Mouse (Mus musculus): ENCODE measurements around the gene Wdr20. TPM values are rescaled to one million over a fixed set of nuclear protein-coding genes. Genes with fewer than 3 reads are reported as not detected.
"Not testable (repeated sequence)": the region's sequence is repeated elsewhere in the genome, so short reads cannot be mapped to it uniquely, and the experiment has no call there.

Gene Wdr20
- total RNA-seq, 2 experiments from 2014 or later, result 21.3 to 36.2 TPM

- ATAC-seq (replicated peaks; ENCODE audit: poor library complexity), result no peak
Measured at GRCm38 (mm10) chr12:110711270-110711669, 26.5 kb upstream of the Wdr20 start.

DNA sequence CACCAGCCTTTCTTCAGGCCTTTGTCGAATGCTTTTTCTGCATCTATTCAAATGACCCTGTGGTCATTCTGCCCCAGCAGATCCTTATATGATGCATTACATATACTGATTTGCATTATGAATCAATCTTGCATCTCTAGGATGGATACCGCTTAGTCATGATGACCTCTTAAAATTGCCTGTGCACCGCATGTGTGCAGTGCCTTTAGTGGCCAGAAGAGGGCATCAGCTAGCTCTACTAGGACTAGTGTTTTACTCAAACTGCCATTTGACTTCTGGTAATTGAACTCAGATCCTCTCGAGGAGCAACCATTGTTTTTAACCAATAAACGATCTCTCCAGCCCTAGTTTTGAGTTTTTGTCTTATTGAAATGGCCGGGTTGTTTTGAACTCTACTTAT, 24.0 kb upstream of the Wdr20 start:
- ATAC-seq (replicated peaks; ENCODE audit: poor library complexity), result peak; percentile 89

DNA sequence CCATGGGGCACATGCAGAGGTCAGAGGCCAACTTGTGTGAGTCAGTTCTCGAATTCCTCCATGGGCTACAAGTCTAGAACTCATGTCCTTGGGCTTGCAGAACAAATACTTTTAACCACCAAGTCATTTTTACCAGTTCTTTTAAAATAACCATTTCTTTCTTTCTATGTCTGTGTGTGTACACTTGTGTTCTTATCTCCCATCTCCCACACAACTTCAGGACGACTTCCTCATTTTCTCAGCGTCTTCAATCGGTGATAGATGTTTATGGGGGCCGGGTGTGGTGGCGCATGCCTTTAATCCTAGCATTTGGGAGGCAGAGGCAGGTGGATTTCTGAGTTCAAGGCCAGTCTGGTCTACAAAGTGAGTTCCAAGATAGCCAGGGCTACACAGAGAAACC, 23.5 kb upstream of the Wdr20 start:
- no peak for ATAC-seq (replicated peaks; ENCODE audit: poor library complexity)

GRCm38 (mm10) chr12:110716004-110716403, 21.7 kb upstream of the Wdr20 start:
- no peak for ATAC-seq (replicated peaks; ENCODE audit: poor library complexity)

- no peak for ATAC-seq (replicated peaks; ENCODE audit: poor library complexity)
Measured at GRCm38 (mm10) chr12:110725051-110725450, 12.7 kb upstream of the Wdr20 start.

DNA sequence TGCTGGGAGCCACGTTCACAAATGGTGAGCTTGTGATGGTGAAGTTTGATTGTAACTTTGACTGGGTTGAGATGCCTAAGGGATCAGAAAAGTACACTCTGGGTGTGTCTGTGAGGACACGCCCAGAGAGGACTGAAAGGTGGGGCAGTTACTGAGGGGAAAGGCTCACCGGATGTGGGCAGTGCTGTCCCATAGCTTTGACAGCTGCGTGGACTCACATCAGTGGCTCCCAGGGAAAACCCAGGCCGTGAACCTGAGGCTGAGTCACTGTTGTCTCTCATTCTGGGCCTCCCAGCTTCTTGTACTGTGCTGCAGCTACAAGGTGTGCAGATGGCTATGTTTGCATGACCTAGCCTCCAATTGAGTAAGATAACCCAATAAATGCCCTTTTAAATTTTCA, 12.3 kb upstream of the Wdr20 start:
- no peak for ATAC-seq (replicated peaks; ENCODE audit: poor library complexity)

GRCm38 (mm10) chr12:110726428-110726827, 11.3 kb upstream of the Wdr20 start:
- ATAC-seq (replicated peaks; ENCODE audit: poor library complexity), result 0 out of 2 replicates have a peak, but pooled peaks have one; percentile 39

DNA sequence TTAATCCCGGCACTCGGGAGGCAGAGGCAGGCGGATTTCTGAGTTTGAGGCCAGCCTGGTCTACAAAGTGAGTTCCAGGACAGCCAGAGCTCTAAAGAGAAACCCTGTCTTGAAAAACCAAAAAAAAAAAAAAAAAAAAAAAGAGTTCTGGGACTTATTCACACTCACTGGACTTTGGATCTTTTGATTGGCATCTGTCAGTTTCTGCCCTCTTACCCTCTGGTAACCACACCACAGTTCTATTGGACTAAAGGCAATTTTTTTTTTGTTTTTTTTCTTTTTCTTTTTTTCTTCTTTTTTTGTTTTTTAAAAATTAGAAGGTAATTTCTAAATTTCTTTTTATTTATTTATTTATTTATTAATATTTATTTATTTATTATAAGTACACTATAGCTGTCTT, 4.5 kb upstream of the Wdr20 start:
- ATAC-seq (replicated peaks; ENCODE audit: poor library complexity), result not testable (repeated sequence)

DNA sequence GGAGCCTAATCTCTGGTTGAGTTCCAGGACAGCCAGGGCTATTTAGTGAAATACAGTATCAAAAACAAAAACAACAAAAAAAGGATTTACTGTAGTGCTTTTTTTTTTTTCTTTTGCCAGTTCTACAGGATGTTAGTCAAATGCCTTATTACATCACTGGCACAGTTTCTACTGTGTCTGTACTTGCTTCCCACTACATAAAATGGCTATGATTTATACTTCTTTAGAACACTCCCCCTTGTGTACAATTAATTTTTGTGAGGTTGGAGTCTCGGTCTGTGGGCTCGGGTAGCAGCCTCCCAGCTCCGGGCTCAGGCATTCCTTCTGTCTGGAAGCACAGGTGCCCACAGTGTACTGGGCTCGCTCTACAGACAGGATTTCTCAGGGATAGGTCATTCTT, 1.1 kb upstream of the Wdr20 start:
- peak; percentile 21 for ATAC-seq (replicated peaks; ENCODE audit: poor library complexity)

DNA sequence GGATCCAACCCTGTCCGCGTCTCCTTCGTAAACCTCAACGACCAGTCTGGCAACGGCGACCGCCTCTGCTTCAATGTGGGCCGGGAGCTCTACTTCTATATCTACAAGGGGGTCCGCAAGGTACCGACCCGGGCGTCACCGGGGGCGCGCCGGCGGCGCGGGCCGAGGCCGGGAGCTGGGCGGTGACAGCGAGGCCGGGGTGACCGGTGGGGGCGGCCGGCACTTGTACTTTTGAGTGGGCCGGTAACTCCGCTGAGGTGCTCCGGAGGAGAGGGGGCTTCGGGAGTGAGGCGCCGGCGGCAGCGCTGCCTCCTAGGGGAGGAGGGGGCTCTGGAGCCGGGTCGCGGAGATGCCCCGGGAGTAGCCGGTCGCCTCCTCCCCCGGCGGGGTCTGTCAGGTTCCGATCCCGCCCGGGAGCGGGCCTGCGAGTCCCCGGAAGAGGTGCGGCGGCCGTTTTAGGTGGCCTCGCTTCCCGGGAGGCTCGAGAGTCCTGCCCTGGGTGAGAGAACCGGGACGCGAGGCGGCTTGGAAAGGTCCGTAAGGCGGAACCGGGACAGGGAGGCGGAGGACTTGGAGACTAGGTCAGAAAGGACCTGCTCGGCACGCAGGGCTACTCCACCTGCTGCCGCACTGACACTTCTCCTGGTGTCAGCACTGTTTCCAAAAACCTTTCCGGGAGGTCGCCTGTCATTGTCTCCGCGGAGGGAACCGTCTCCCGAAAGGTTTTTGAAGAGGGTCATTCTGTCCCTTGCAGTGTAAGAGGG, 596 bp downstream of the Wdr20 start:
- peak; percentile 12; the same call in 1 of the 2 replicates for ATAC-seq (replicated peaks; ENCODE audit: poor library complexity)

- ATAC-seq (replicated peaks; ENCODE audit: poor library complexity), result peak; percentile 48
Measured at GRCm38 (mm10) chr12:110750770-110751439, 13.2 kb downstream of the Wdr20 start.

GRCm38 (mm10) chr12:110752703-110753102, 15.0 kb downstream of the Wdr20 start:
- ATAC-seq (replicated peaks; ENCODE audit: poor library complexity), result no peak

GRCm38 (mm10) chr12:110753976-110754375, 16.2 kb downstream of the Wdr20 start:
- no peak for ATAC-seq (replicated peaks; ENCODE audit: poor library complexity)

- peak; percentile 68 for ATAC-seq (replicated peaks; ENCODE audit: poor library complexity)
Measured at GRCm38 (mm10) chr12:110757161-110757560, 19.4 kb downstream of the Wdr20 start.

DNA sequence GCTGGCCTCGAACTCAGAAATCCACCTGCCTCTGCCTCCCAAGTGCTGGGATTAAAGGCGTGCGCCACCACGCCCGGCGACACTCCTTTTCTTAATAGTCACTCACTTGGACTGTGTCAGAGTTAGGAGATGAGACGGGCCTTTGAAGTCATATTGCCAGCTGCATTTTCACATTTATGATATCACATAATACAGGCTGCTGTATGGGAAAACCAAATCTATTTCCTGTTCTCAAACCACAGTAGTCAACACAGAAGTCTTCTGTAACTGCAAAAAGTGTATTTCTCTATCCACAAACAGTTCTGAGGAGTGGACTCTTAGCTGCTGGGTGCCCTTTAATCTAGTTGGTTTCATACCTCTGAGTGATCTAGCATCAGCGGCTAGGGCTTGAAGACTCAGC, 21.2 kb downstream of the Wdr20 start:
- peak; percentile 17; the same call in 1 of the 2 replicates for ATAC-seq (replicated peaks; ENCODE audit: poor library complexity)

DNA sequence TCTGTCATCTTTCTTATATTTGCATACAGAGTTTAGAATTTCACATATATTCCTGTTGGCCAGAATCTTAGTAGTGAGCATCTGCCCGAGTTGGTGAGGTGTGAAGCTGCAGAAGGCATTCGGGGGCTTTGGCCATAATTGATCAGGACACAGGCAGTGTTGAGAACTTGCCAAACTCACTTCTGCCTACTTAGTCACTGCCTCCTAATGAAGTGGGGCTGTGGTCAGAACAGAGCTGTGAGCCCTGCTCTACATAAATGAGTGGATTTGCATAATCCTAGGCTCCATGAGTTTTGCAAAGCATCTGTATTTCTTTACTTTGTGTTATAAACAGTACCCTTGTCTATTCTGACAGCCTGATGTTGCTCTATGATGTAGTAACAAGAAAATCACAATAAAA, 24.6 kb downstream of the Wdr20 start:
- ATAC-seq (replicated peaks; ENCODE audit: poor library complexity), result no peak

- peak; percentile 91 for ATAC-seq (replicated peaks; ENCODE audit: poor library complexity)
Measured at GRCm38 (mm10) chr12:110764531-110764930, 26.8 kb downstream of the Wdr20 start.

GRCm38 (mm10) chr12:110768562-110768961, 30.8 kb downstream of the Wdr20 start:
- no peak for ATAC-seq (replicated peaks; ENCODE audit: poor library complexity)

GRCm38 (mm10) chr12:110769660-110770297, 32.0 kb downstream of the Wdr20 start:
- no peak for ATAC-seq (replicated peaks; ENCODE audit: poor library complexity)

GRCm38 (mm10) chr12:110770479-110771247, 32.9 kb downstream of the Wdr20 start:
- peak; percentile 82 for ATAC-seq (replicated peaks; ENCODE audit: poor library complexity)

DNA sequence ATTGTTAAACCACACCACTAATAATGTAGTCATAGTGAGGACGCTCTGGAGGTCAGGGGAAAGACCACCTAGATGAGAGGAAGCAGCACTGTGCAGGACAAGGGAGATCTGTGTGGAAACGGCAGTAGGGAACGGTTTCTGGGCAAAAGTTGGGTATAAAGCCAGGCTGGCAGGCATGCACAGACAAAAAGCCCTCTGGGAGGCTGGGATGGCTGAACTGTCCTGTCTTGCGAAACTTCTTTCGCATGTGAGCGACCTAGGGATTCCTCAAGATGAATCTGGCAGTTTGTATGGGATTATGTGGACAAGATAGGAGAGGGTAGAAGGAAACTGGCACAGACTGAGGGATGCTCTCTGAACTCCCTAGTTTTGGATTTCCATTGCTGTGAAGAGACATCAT, 34.2 kb downstream of the Wdr20 start:
- no peak for ATAC-seq (replicated peaks; ENCODE audit: poor library complexity)

Measured in megakaryocyte progenitor cell, adult 5-6 weeks (primary cell).